Mouse (Mus musculus) limb, embryonic 14.5 days (tissue): Measurements from ENCODE around the gene Fcf1. TPM values are rescaled to one million over a fixed set of nuclear protein-coding genes. Genes with fewer than 3 reads are reported as not detected.

ENCODE experiments used
- ATAC-seq: fragments of 200-750 bp; cut with Nextera tagmentation; 2 replicates; pipeline ENCODE4 v1.8.0; 2017; ENCODE audit warnings: low read depth, moderate number of reproducible peaks, moderate TSS enrichment; ENCODE audit not compliant: low FRiP score
- DNase-seq: peaks from one replicate; pipeline ENCODE4 v3.0.0-alpha.2; 2015; ENCODE audit warnings: low spot score
- H3K27ac ChIP-seq: fragments of 300-500 bp; sonication (generic); replicated peaks from 2 replicates; pipeline ENCODE4 v1.5.1; 2014; ENCODE audit warnings: low read depth, mild to moderate bottlenecking, low read length, moderate library complexity, mixed read lengths
- H3K27me3 ChIP-seq: fragments of 300-500 bp; sonication (generic); 2 replicates; pipeline ENCODE4 v1.6.1; 2014; ENCODE audit warnings: low read length, mixed read lengths; ENCODE audit not compliant: control insufficient read depth, insufficient read depth
- H3K36me3 ChIP-seq: fragments of 300-500 bp; sonication (generic); 2 replicates; pipeline ENCODE4 v1.6.1; 2014; ENCODE audit warnings: mild to moderate bottlenecking, low read length, moderate library complexity, mixed read lengths; ENCODE audit not compliant: control insufficient read depth, insufficient read depth
- H3K4me1 ChIP-seq: fragments of 300-500 bp; sonication (generic); 2 replicates; pipeline ENCODE4 v1.6.1; 2014; ENCODE audit warnings: antibody characterized with exemption, low read length, mixed read lengths; ENCODE audit not compliant: control insufficient read depth, insufficient read depth
- H3K4me2 ChIP-seq: fragments of 300-500 bp; sonication (generic); replicated peaks from 2 replicates; pipeline ENCODE4 v1.6.1; 2014; ENCODE audit warnings: low read depth, mild to moderate bottlenecking, low read length, moderate library complexity; ENCODE audit not compliant: severe bottlenecking
- H3K4me3 ChIP-seq: fragments of 300-500 bp; sonication (generic); replicated peaks from 2 replicates; pipeline ENCODE4 v1.5.1; 2014; ENCODE audit warnings: low read length
- H3K9ac ChIP-seq: fragments of 300-500 bp; sonication (generic); 2 replicates; pipeline ENCODE4 v1.6.1; 2014; ENCODE audit warnings: mild to moderate bottlenecking, low read depth, low read length, moderate library complexity; ENCODE audit not compliant: severe bottlenecking
- H3K9me3 ChIP-seq: fragments of 300-500 bp; sonication (generic); 2 replicates; pipeline ENCODE4 v1.6.1; 2016; ENCODE audit warnings: low read length; ENCODE audit not compliant: control insufficient read depth
- POLR2A ChIP-seq: fragments of 200-500 bp; IDR thresholded peaks from 2 replicates; pipeline ENCODE4 v1.8.0; 2012; ENCODE audit warnings: inconsistent platforms, mild to moderate bottlenecking, moderate library complexity, borderline replicate concordance; ENCODE audit not compliant: insufficient read depth, insufficient read length; ENCODE audit errors: extremely low read depth
- WGBS: fragments of 180-500 bp; shearing (Covaris S2); extraction: QIAGEN DNeasy Blood & Tissue Kit; methylation state at CpG from one replicate; pipeline ENCODE4 v1.1.7; 2014; 5-methylcytosine and 5-hydroxymethylcytosine counted together
- polyA plus RNA-seq, 2 experiments: library from polyadenylated mRNA; depleted of rRNA in 1 of 2; stranded (reverse) in 1 of 2; unstranded in 1 of 2; fragments of >200 nt; fragmentation: Nextera tagmentation in 1 of 2; extraction: Ambion mirVana in 1 of 2; gene quantifications; 2 replicates each; pipeline versions ENCODE4 v1.2.1 to v1.2.3; 2012 to 2014

Fcf1 gene
- polyA plus RNA-seq, 2 experiments = 132 to 138 TPM

DNA sequence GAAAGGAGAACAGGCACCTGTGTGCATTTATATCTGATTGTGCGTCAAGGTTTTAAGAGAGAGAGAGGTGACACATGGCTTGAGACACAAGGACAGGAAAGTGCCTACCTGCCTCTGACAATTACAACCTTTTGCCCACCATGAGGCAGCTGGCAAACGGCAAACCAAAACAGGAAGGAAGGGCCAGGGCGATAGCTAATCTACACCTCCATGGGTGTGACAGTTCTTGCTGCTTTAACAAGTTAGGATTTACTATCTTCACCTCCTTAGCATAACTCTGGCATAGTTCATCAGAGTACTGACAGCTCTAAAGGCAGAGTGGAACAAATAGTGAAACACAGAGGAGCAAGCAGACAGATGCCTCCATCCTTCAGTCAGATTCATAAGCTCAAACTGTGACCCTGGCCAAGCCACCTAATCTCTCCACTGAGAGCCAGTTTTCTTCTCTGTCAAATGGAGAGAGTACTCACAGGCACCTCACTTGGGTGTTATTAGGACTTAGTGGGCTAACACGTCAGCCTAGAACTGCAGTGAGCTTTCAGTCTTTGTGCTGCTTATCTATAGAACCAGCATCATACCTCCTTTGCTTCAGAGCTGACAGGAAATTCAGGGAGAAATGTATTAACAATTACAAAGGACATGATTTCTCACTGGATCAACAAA is 26.4 kb upstream of the Fcf1 start:
- no peak for ATAC-seq
- H3K36me3 ChIP-seq = peaks cover 59% of the 10 kb centered on the region
- H3K4me2 ChIP-seq = no peak overlapping the region
- no peak overlapping the region for H3K27ac ChIP-seq
- H3K9me3 ChIP-seq = no peaks in the 10 kb centered on the region
- no peak for DNase-seq
- no peaks in the 10 kb centered on the region for H3K4me1 ChIP-seq
- no peak overlapping the region for H3K4me3 ChIP-seq
- H3K9ac ChIP-seq = no peak overlapping the region
- WGBS = 88% methylated on average over 4 of the region's 4 CpGs
- TF ChIP-seq POLR2A = no peak
- H3K27me3 ChIP-seq = no peaks in the 10 kb centered on the region

DNA sequence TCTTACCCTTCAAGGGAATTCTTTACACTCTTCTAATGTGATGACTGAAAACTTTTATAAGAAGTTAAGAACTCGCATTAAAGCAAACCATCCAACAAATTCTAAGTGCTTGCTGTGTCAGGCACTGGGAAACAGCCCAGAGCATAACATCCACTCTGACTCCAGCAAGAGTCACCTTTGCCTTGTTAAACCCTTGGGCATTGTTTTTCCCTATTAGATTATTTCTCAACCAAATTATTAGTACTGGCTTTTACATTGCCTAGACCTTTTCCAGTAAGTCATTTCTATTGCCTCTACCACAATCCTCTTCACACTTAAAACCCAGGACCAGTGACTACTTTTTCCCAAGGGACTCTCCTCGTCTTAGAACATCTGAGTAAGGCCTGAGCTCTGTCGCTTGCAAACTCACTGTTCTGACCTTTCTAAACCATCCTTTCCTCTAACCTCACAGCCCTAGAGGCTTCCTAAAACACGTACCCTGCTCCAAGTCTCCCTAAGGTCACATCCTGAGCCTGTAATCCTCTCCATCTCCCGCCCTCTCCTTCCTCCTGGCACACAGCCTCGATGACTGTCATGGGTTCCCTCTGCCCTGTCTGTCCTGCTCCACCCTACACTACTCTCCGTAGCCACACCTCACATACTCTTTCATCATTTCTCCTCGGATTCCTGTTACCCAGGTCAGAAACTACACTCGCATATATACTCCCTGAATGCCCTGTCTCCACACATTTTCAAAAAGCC is 25.7 kb upstream of the Fcf1 start:
- H3K27ac ChIP-seq = no peak overlapping the region
- 94% methylated on average over 9 of the region's 9 CpGs for WGBS
- no peak overlapping the region for H3K4me3 ChIP-seq
- H3K9ac ChIP-seq = no peak overlapping the region
- no peak for TF ChIP-seq POLR2A
- H3K27me3 ChIP-seq = no peaks in the 10 kb centered on the region
- H3K9me3 ChIP-seq = no peaks in the 10 kb centered on the region
- no peaks in the 10 kb centered on the region for H3K4me1 ChIP-seq
- no peak for DNase-seq
- H3K36me3 ChIP-seq = peaks cover 59% of the 10 kb centered on the region
- H3K4me2 ChIP-seq = no peak overlapping the region
- no peak for ATAC-seq

DNA sequence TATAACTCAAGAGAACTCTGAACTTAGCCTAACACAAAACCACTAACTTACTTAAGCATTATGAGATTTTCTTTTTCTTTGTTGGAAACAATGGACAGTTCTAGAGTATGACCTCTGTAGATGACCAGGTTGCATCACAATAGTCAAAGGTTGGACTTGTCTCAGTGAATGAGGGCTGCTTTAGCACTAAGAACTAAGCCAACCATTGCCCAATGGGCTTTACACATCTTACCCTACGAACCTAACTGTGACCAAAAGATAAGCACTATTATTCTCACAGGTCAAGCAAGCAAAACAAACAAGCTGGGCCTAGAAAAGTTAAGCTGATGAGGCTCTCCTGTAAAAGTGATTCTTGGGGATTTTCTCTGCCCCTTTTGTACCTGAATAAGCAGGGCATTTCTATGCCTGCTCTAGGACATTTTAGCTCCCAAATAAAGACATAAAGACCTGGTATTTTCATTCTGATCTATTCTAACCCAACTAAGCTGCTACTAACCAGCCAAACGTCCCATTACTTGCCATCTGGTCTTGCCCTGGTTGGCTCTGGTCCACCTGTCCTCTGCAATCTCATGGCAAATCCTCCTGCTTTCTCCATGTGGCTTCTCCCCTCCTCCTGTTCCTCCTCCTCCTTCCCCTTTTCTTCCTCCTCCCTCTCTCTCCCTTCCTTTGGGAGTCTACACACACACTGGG is 22.7 kb upstream of the Fcf1 start:
- H3K9ac ChIP-seq = no peak overlapping the region
- H3K4me1 ChIP-seq = no peaks in the 10 kb centered on the region
- ATAC-seq (no peak), DNase-seq (no peak)
- H3K36me3 ChIP-seq = peaks cover 36% of the 10 kb centered on the region
- no peak overlapping the region for H3K4me3 ChIP-seq
- 69% methylated on average over 2 of the region's 2 CpGs for WGBS
- no peaks in the 10 kb centered on the region for H3K9me3 ChIP-seq
- no peak overlapping the region for H3K27ac ChIP-seq
- no peaks in the 10 kb centered on the region for H3K27me3 ChIP-seq
- H3K4me2 ChIP-seq = no peak overlapping the region
- TF ChIP-seq POLR2A = no peak

DNA sequence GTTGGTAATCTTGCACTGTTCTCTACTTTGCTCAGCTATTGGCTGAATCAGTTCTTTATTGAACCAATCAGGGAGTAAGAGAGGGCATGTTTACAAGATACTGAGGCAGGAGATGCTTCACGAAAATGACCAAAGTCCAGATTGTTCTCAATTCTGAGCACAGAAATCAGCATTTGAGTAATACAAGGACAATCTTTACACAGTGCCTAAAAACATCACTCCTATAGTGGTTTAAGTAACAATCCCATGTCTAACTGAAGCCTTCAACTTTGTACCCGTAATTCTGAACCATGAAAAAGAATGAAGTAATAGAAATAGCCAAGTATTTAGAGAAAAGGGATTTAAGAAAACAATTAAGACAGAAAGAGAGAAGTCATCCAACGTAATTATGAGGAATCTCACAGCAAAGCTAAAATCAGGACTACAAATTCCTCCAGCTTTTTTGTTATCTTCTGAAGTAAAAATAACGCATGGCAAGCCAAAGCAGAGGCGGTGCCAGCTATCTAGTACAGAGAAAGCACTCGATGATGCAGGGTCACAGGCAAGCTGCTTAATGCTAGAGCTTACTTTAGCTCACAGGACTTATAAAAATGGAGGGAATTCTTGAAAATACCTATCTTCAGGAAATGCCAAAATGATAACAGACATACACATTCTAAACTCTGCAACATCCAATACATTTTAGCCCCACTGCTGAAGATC is 22.0 kb upstream of the Fcf1 start:
- ATAC-seq = no peak
- 91% methylated on average over 6 of the region's 6 CpGs for WGBS
- no peak for DNase-seq
- H3K4me2 ChIP-seq = no peak overlapping the region
- no peak overlapping the region for H3K4me3 ChIP-seq
- H3K27me3 ChIP-seq = no peaks in the 10 kb centered on the region
- H3K27ac ChIP-seq = no peak overlapping the region
- no peak for TF ChIP-seq POLR2A
- H3K36me3 ChIP-seq = peaks cover 36% of the 10 kb centered on the region
- no peak overlapping the region for H3K9ac ChIP-seq
- H3K9me3 ChIP-seq = no peaks in the 10 kb centered on the region
- H3K4me1 ChIP-seq = no peaks in the 10 kb centered on the region

DNA sequence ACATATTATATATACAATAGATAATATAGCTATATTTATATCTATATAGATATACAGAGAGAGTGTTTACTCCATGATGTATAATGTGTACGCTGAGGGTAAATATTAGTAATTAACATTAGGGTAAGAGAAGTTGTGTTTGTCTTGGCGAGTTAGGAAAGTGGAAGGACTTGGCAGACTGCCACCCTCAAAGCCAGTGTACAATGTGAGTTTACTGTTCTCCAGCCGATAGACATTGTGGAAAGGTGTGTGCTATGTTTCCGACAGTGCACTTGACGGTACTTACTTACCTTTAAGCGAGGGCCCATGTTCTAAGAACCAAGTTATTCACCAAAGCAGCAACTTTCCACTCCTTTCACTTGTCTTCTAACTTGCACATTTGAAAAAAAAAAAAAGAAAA is 19.9 kb upstream of the Fcf1 start:
- Histone ChIP-seq H3K36me3 (peaks cover 23% of the 10 kb centered on the region), H3K4me1 (no peaks in the 10 kb centered on the region), H3K4me2 (no peak overlapping the region), H3K9me3 (no peaks in the 10 kb centered on the region), H3K4me3 (no peak overlapping the region), H3K27me3 (no peaks in the 10 kb centered on the region), H3K9ac (no peak overlapping the region), H3K27ac (no peak overlapping the region)
- 81% methylated on average over 6 of the region's 6 CpGs for WGBS
- no peak for TF ChIP-seq POLR2A
- ATAC-seq (no peak), DNase-seq (peak; percentile 14)
